In the genomic region with DNA sequence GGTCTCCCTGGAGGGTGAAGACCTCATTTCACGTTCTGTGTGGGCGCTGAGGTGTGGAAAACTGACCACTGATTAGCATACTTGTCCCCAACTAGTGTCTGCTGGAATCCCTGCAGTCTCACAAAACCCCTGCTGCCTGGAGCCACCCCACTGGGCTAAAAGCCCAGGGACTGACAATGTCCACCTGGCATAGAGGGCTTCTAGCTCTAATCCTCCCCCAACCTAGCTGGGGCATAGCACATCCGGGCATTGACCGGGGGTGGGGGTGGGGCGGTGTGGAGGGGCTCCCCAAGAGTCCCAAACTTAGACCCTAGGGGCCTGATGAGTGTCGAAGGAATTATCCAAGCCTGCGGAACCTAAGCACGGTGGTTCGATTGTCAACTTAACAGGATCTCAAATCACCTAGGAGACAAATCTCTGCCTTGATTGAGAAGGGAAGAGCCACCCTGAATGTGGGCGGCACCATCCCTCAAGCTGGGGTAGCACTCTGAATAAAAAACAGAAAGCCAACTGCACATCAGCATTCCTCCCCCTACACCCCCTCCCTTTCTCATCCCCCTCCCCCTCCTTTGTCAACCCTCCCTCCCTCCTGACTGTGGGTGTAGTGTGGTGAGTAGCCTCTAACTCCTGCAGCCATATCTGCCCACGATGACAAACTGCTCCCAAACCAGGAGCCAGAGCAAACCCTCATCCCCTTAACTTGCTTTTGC, we compare ENCODE assay signal across 15 mouse cellular contexts. TPM values are rescaled to one million over a fixed set of nuclear protein-coding genes. Genes with fewer than 3 reads are reported as not detected.
DNase-seq lines count a peak whose midpoint lies in the region; ATAC-seq and TF ChIP-seq lines count a peak whose summit lies in the region.
"Had no signal": no experiment of that assay in that cellular context is flagged by ENCODE, and none has a peak within 500 bp of the region (broad histone marks: within the 10 kb centered on the region; RNA-seq: fewer than 3 reads in every experiment).

No protein-coding gene starts in this region.

- no peak overlapping the region for H3K9ac ChIP-seq in kidney, postnatal 0 days (ENCODE audit: low read depth, low read length)
- H3K9ac ChIP-seq in midbrain, embryonic 11.5 days (ENCODE audit: low read length), result no peak overlapping the region
- H3K9ac ChIP-seq: embryonic facial prominence, embryonic 12.5 days; heart, embryonic 15.5 days had no signal

- TF ChIP-seq CTCF in cerebellum, adult 2 months (IDR thresholded peaks at IDR 0.05; ENCODE audit: borderline replicate concordance, insufficient read depth, low read depth, low read length), result no peak
- TF ChIP-seq CTCF in kidney, postnatal 0 days (IDR thresholded peaks at IDR 0.05; ENCODE audit: low read depth), result no peak

- H3K9me3 ChIP-seq in kidney, postnatal 0 days (replicated peaks; ENCODE audit: low read length), result no peaks in the 10 kb centered on the region
- H3K9me3 ChIP-seq in midbrain, embryonic 11.5 days (ENCODE audit: control insufficient read depth, low read length), result no peaks in the 10 kb centered on the region
- H3K9me3 ChIP-seq: embryonic facial prominence, embryonic 12.5 days; heart, embryonic 15.5 days had no signal

- no peak for TF ChIP-seq POLR2A in cerebellum, adult 2 months (IDR thresholded peaks at IDR 0.05; ENCODE audit: borderline replicate concordance, insufficient read depth, low read length)

- no peak overlapping the region for H3K4me2 ChIP-seq in kidney, postnatal 0 days (ENCODE audit: low read length)
- H3K4me2 ChIP-seq in midbrain, embryonic 11.5 days, result 0 out of 2 replicates have a peak overlapping the region, but pooled peaks have one; percentile 0
- H3K4me2 ChIP-seq: embryonic facial prominence, embryonic 12.5 days; heart, embryonic 15.5 days had no signal

- peak overlapping the region; percentile 97 for H3K27ac ChIP-seq in cerebellum, adult 2 months (ENCODE audit: insufficient read depth, low read length)
- no peak overlapping the region for H3K27ac ChIP-seq in kidney, postnatal 0 days
- peak overlapping the region; percentile 41; the same call in 1 of the 2 replicates for H3K27ac ChIP-seq in midbrain, embryonic 11.5 days (ENCODE audit: low read depth, low read length)
- H3K27ac ChIP-seq: embryonic facial prominence, embryonic 12.5 days; heart, embryonic 15.5 days; stomach, postnatal 0 days had no signal

- WGBS in cerebellum, adult 2 months, result 22% methylated on average over 11 of the region's 11 CpGs
- 29% methylated on average over 11 of the region's 11 CpGs for WGBS in kidney, postnatal 0 days
- WGBS in midbrain, embryonic 11.5 days, result 3% methylated on average over 11 of the region's 11 CpGs

- H3K27me3 ChIP-seq in cerebellum, adult 2 months (ENCODE audit: control insufficient read depth, insufficient read depth, low read length), result no peaks in the 10 kb centered on the region
- no peaks in the 10 kb centered on the region for H3K27me3 ChIP-seq in kidney, postnatal 0 days (ENCODE audit: insufficient read depth, low read length)
- no peaks in the 10 kb centered on the region for H3K27me3 ChIP-seq in midbrain, embryonic 11.5 days (ENCODE audit: control insufficient read depth, insufficient read depth, low read length)
- H3K27me3 ChIP-seq: embryonic facial prominence, embryonic 12.5 days had no signal

- H3K36me3 ChIP-seq in kidney, postnatal 0 days (ENCODE audit: insufficient read depth, low read length), result no peaks in the 10 kb centered on the region
- 0 out of 2 replicates have a peak, but pooled peaks cover 2% of the 10 kb centered on the region for H3K36me3 ChIP-seq in midbrain, embryonic 11.5 days (ENCODE audit: control insufficient read depth, insufficient read depth, low read length)
- H3K36me3 ChIP-seq: embryonic facial prominence, embryonic 12.5 days; heart, embryonic 15.5 days had no signal

- intact Hi-C loops in left cerebral cortex, postnatal 36 days (cut with DNase I), result no loop called here

- ATAC-seq in kidney, postnatal 0 days (replicated peaks; ENCODE audit: low FRiP score, low read depth), result 0 out of 2 replicates have a peak, but pooled peaks have one; percentile 13
- ATAC-seq in midbrain, embryonic 11.5 days (ENCODE audit: low FRiP score), result peak; percentile 85

- H3K4me3 ChIP-seq in cerebellum, adult 2 months (replicated peaks; ENCODE audit: insufficient read depth, low read depth, low read length), result no peak overlapping the region
- H3K4me3 ChIP-seq in kidney, postnatal 0 days (replicated peaks; ENCODE audit: low read depth, low read length), result no peak overlapping the region
- no peak overlapping the region for H3K4me3 ChIP-seq in midbrain, embryonic 11.5 days (ENCODE audit: low read depth, low read length)
- H3K4me3 ChIP-seq: embryonic facial prominence, embryonic 12.5 days; heart, embryonic 15.5 days had no signal

- peaks cover 88% of the 10 kb centered on the region for H3K4me1 ChIP-seq in cerebellum, adult 2 months (ENCODE audit: control insufficient read depth, insufficient read depth, low read length)
- H3K4me1 ChIP-seq in kidney, postnatal 0 days (replicated peaks; ENCODE audit: insufficient read depth, low read length), result no peaks in the 10 kb centered on the region
- peaks cover 19% of the 10 kb centered on the region for H3K4me1 ChIP-seq in midbrain, embryonic 11.5 days (ENCODE audit: control insufficient read depth, insufficient read depth, low read length)

- no peak for DNase-seq in cerebellum, adult 2 months
- DNase-seq in cerebellum, adult 9-10 months, result no peak
- no peak for DNase-seq in kidney, postnatal 0 days (ENCODE audit: low spot score)
- DNase-seq in kidney, adult 11 months, result no peak
- peak; percentile 23 for DNase-seq in R1 (ENCODE audit: low read depth, low spot score)
- DNase-seq in midbrain, embryonic 11.5 days (ENCODE audit: low spot score, missing footprints), result peak; percentile 92
- no peak for DNase-seq in left cerebral cortex, postnatal 36 days (ENCODE audit: low spot score in 2 of 2)
- DNase-seq in testis, postnatal 10 days (ENCODE audit: low spot score), result no peak
- DNase-seq: adrenal gland, postnatal 36 days; kidney, postnatal 25 days; right cerebral cortex, postnatal 14 days; thymus, postnatal 36 days had no signal

RNA-seq across cellular contexts. Expression of gene Rbfox3, which starts 29.5 kb away (rescaled TPM):
- polyA plus RNA-seq in cerebellum, adult 2 months (2012; rRNA removed), result 163 and 201 TPM in 2 replicates
- 0.42 and 0.82 TPM in 2 replicates for polyA plus RNA-seq in kidney, postnatal 0 days (2015; fragmentation: Nextera tagmentation; extraction: Ambion mirVana)
- 7.1 and 8.2 TPM in 2 replicates for polyA plus RNA-seq in midbrain, embryonic 11.5 days (2014; fragmentation: Nextera tagmentation; extraction: Ambion mirVana)
- total RNA-seq in left cerebral cortex, postnatal 36 days (2021), result 100 to 1,000 TPM; 350 to 371 TPM

Comparison
In these comparisons a context has a peak if more than half of its experiments do, and no peak if none do; other contexts are left out.
1. DNase-seq: peak in R1 (single experiment) and midbrain, embryonic 11.5 days (single experiment); none in cerebellum, adult 2 months (0 of 2), cerebellum, adult 9-10 months (single experiment), kidney, postnatal 0 days (single experiment), kidney, adult 11 months (single experiment), left cerebral cortex, postnatal 36 days (0 of 2) and testis, postnatal 10 days (single experiment).
2. RNA of gene Rbfox3, which starts 29.5 kb away (polyA plus RNA-seq): 163 to 201 TPM in cerebellum, adult 2 months; 7.1 to 8.2 TPM in midbrain, embryonic 11.5 days and 0.42 to 0.82 TPM in kidney, postnatal 0 days; every median in the first group is over 10 times any median in the second.